Comparison of ENCODE assay signal across 9 mouse cellular contexts in genomic region chr7:140049115-140049689, GRCm38 (mm10). TPM values are rescaled to one million over a fixed set of nuclear protein-coding genes. Genes with fewer than 3 reads are reported as not detected.
DNase-seq lines count a peak whose midpoint lies in the region; ATAC-seq and TF ChIP-seq lines count a peak whose summit lies in the region.
"Had no signal": no experiment of that assay in that cellular context is flagged by ENCODE, and none has a peak within 500 bp of the region (broad histone marks: within the 10 kb centered on the region; RNA-seq: fewer than 3 reads in every experiment).

No protein-coding gene starts in this region.

- no peak overlapping the region for H3K27ac ChIP-seq in forebrain, embryonic 11.5 days (ENCODE audit: low read depth, low read length)
- no peak overlapping the region for H3K27ac ChIP-seq in small intestine, adult 2 months (ENCODE audit: insufficient read depth, low read depth, low read length)

- no peaks in the 10 kb centered on the region for H3K36me3 ChIP-seq in forebrain, embryonic 11.5 days (ENCODE audit: control insufficient read depth, insufficient read depth, low read length)
- H3K36me3 ChIP-seq in small intestine, adult 2 months (ENCODE audit: control insufficient read depth, insufficient read depth, low read length) = no peaks in the 10 kb centered on the region

- peak; percentile 71 for ATAC-seq in forebrain, embryonic 11.5 days (replicated peaks; ENCODE audit: low FRiP score)
- ATAC-seq in inflammation-experienced regulatory T-cells, adult 6 months = peak; percentile 25

- peak; percentile 53 for DNase-seq in adrenal gland, adult 2 months
- DNase-seq in adrenal gland, postnatal 4 days (ENCODE audit: low spot score in 2 of 2) = no peak
- peak; percentile 70 for DNase-seq in ES-CJ7 (ENCODE audit: low read depth, low spot score)
- peak; percentile 71 for DNase-seq in forebrain, embryonic 11.5 days (ENCODE audit: low spot score)
- DNase-seq in lung, postnatal 10 days = peak; percentile 39
- DNase-seq in right cerebral cortex, postnatal 10 days (ENCODE audit: low spot score in 2 of 2) = no peak

- no peak for TF ChIP-seq CTCF in small intestine, adult 2 months (IDR thresholded peaks at IDR 0.05; ENCODE audit: extremely low read depth, insufficient read length, insufficient replicate concordance, low read depth, low read length)

- H3K4me2 ChIP-seq in forebrain, embryonic 11.5 days (ENCODE audit: low read depth, low read length, severe bottlenecking) = peak overlapping the region; percentile 44

- no peak overlapping the region for H3K9ac ChIP-seq in forebrain, embryonic 11.5 days (ENCODE audit: low read length)

- H3K9me3 ChIP-seq in forebrain, embryonic 11.5 days (ENCODE audit: control insufficient read depth, low read length) = no peaks in the 10 kb centered on the region

- WGBS in forebrain, embryonic 11.5 days = under 1% methylated on average over 34 of the region's 34 CpGs
- 2% methylated on average over 34 of the region's 34 CpGs for WGBS in small intestine, adult 2 months

- peaks cover 17% of the 10 kb centered on the region; the same call in 1 of the 2 replicates for H3K4me1 ChIP-seq in forebrain, embryonic 11.5 days (replicated peaks; ENCODE audit: control insufficient read depth, insufficient read depth, low read length)
- peaks cover 18% of the 10 kb centered on the region for H3K4me1 ChIP-seq in small intestine, adult 2 months (ENCODE audit: control insufficient read depth, insufficient read depth, insufficient read length, low read length)

- H3K4me3 ChIP-seq in forebrain, embryonic 11.5 days (ENCODE audit: low read depth, low read length) = peak overlapping the region; percentile 31
- H3K4me3 ChIP-seq in small intestine, adult 2 months (ENCODE audit: low read depth, low read length) = peak overlapping the region; percentile 63

- peaks cover 88% of the 10 kb centered on the region for H3K27me3 ChIP-seq in forebrain, embryonic 11.5 days (ENCODE audit: control insufficient read depth, insufficient read depth, low read length)
- H3K27me3 ChIP-seq in small intestine, adult 2 months (ENCODE audit: control insufficient read depth, insufficient read depth, low read length) = peaks cover 49% of the 10 kb centered on the region

- no peak for TF ChIP-seq POLR2A in small intestine, adult 2 months (IDR thresholded peaks at IDR 0.05; ENCODE audit: low read depth, low read length)

RNA-seq across cellular contexts. Expression of gene Msx3, which starts 0.3 kb away (rescaled TPM):
- total RNA-seq in adrenal gland, adult 2 months (2021) = not detected
- not detected in 2 replicates for polyA plus RNA-seq in adrenal gland, adult 2 months (2012; rRNA removed)
- not detected for total RNA-seq in adrenal gland, postnatal 4 days (2021)
- 2.4 and 2.6 TPM in 2 replicates for polyA plus RNA-seq in forebrain, embryonic 11.5 days (2014; fragmentation: Nextera tagmentation; extraction: Ambion mirVana)
- polyA plus RNA-seq in inflammation-experienced regulatory T-cells, adult 6 months (2017; shearing (Covaris generic)) = not detected
- polyA plus RNA-seq in small intestine, adult 2 months (2012; rRNA removed) = 0.10 TPM in 1 of 2 replicates, not detected in the other
- total RNA-seq: heart, postnatal 10 days had no signal

RNA-seq across cellular contexts. Expression of gene Tubgcp2, which starts 12.7 kb away (rescaled TPM):
- total RNA-seq in adrenal gland, adult 2 months (2021) = 10 to 100 TPM; 26.6 to 26.8 TPM
- 13.5 and 16.4 TPM in 2 replicates for polyA plus RNA-seq in adrenal gland, adult 2 months (2012; rRNA removed)
- total RNA-seq in adrenal gland, postnatal 4 days (2021) = 10 to 100 TPM; 53.7 to 55.8 TPM
- polyA plus RNA-seq in forebrain, embryonic 11.5 days (2014; fragmentation: Nextera tagmentation; extraction: Ambion mirVana) = 75.6 and 78.0 TPM in 2 replicates
- 10 to 100 TPM; 24.8 to 32.5 (median 28.0) TPM for polyA plus RNA-seq in inflammation-experienced regulatory T-cells, adult 6 months (2017; shearing (Covaris generic))
- polyA plus RNA-seq in small intestine, adult 2 months (2012; rRNA removed) = 5.1 and 9.1 TPM in 2 replicates

RNA-seq across cellular contexts. Expression of gene Zfp511, which starts 13.0 kb away (rescaled TPM):
- total RNA-seq in adrenal gland, adult 2 months (2021) = 10 to 100 TPM; 22.2 to 23.7 TPM
- 49.2 and 63.9 TPM in 2 replicates for polyA plus RNA-seq in adrenal gland, adult 2 months (2012; rRNA removed)
- 10 to 100 TPM; 20.2 to 21.9 TPM for total RNA-seq in adrenal gland, postnatal 4 days (2021)
- polyA plus RNA-seq in forebrain, embryonic 11.5 days (2014; fragmentation: Nextera tagmentation; extraction: Ambion mirVana) = 42.6 and 48.2 TPM in 2 replicates
- polyA plus RNA-seq in inflammation-experienced regulatory T-cells, adult 6 months (2017; shearing (Covaris generic)) = 10 to 100 TPM; 25.0 to 30.1 (median 25.7) TPM
- 54.9 and 68.9 TPM in 2 replicates for polyA plus RNA-seq in small intestine, adult 2 months (2012; rRNA removed)

RNA-seq across cellular contexts. Expression of gene Caly, which starts 33.1 kb away (rescaled TPM):
- total RNA-seq in adrenal gland, adult 2 months (2021) = 1 to 10 TPM; 5.7 to 5.9 TPM
- 13.9 and 21.2 TPM in 2 replicates for polyA plus RNA-seq in adrenal gland, adult 2 months (2012; rRNA removed)
- 10 to 100 TPM; 10.8 to 12.9 TPM for total RNA-seq in adrenal gland, postnatal 4 days (2021)
- polyA plus RNA-seq in forebrain, embryonic 11.5 days (2014; fragmentation: Nextera tagmentation; extraction: Ambion mirVana) = 7.2 and 7.9 TPM in 2 replicates
- not detected for polyA plus RNA-seq in inflammation-experienced regulatory T-cells, adult 6 months (2017; shearing (Covaris generic))
- 1.0 and 1.4 TPM in 2 replicates for polyA plus RNA-seq in small intestine, adult 2 months (2012; rRNA removed)

RNA-seq across cellular contexts. Expression of gene Prap1, which starts 44.0 kb away (rescaled TPM):
- not detected for total RNA-seq in adrenal gland, adult 2 months (2021)
- not detected in 2 replicates for polyA plus RNA-seq in adrenal gland, adult 2 months (2012; rRNA removed)
- total RNA-seq in adrenal gland, postnatal 4 days (2021) = not detected
- polyA plus RNA-seq in forebrain, embryonic 11.5 days (2014; fragmentation: Nextera tagmentation; extraction: Ambion mirVana) = not detected in 2 replicates
- not detected for polyA plus RNA-seq in inflammation-experienced regulatory T-cells, adult 6 months (2017; shearing (Covaris generic))
- 3,061 and 5,933 TPM in 2 replicates for polyA plus RNA-seq in small intestine, adult 2 months (2012; rRNA removed)
- total RNA-seq: heart, postnatal 10 days had no signal

Comparison
In these comparisons a context has a peak if more than half of its experiments do, and no peak if none do; other contexts are left out.
1. DNase-seq: peak in adrenal gland, adult 2 months (single experiment), ES-CJ7 (single experiment), forebrain, embryonic 11.5 days (single experiment) and lung, postnatal 10 days (single experiment); none in adrenal gland, postnatal 4 days (0 of 2) and right cerebral cortex, postnatal 10 days (0 of 2).